Mouse (Mus musculus): ENCODE data around the gene Pla2g2f. TPM values are rescaled to one million over a fixed set of nuclear protein-coding genes. Genes with fewer than 3 reads are reported as not detected.

The Pla2g2f gene
- polyA plus RNA-seq, 1 experiment from 2014 or later: 0.19 TPM

GRCm38 (mm10) chr4:138791452-138791851 is 34.0 kb upstream of the Pla2g2f start:
- Histone ChIP-seq H3K36me3 (no peaks in the 10 kb centered on the region), H3K27ac (no peak overlapping the region), H3K9me3 (replicated peaks) (peaks cover 5% of the 10 kb centered on the region; the same call in 1 of the 2 replicates), H3K4me2 (no peak overlapping the region), H3K27me3 (no peaks in the 10 kb centered on the region), H3K4me1 (peaks cover under 1% of the 10 kb centered on the region; the same call in 1 of the 2 replicates), H3K4me3 (replicated peaks) (no peak overlapping the region), H3K9ac (no peak overlapping the region)
- WGBS: 67% methylated on average over 6 of the region's 6 CpGs
- ATAC-seq (replicated peaks; ENCODE audit: low FRiP score): no peak

GRCm38 (mm10) chr4:138788381-138788780 is 31.0 kb upstream of the Pla2g2f start:
- Histone ChIP-seq H3K9ac (no peak overlapping the region), H3K27ac (no peak overlapping the region), H3K27me3 (peaks cover 4% of the 10 kb centered on the region; the same call in 1 of the 2 replicates), H3K9me3 (replicated peaks) (no peaks in the 10 kb centered on the region), H3K36me3 (no peaks in the 10 kb centered on the region), H3K4me3 (replicated peaks) (no peak overlapping the region), H3K4me1 (peaks cover 6% of the 10 kb centered on the region), H3K4me2 (no peak overlapping the region)
- no peak for ATAC-seq (replicated peaks; ENCODE audit: low FRiP score)
- 73% methylated on average over 4 of the region's 4 CpGs for WGBS

GRCm38 (mm10) chr4:138786141-138786540 is 28.7 kb upstream of the Pla2g2f start:
- ATAC-seq (replicated peaks; ENCODE audit: low FRiP score): no peak
- Histone ChIP-seq H3K9ac (no peak overlapping the region), H3K27me3 (peaks cover 4% of the 10 kb centered on the region; the same call in 1 of the 2 replicates), H3K4me3 (replicated peaks) (no peak overlapping the region), H3K4me2 (no peak overlapping the region), H3K4me1 (peaks cover 6% of the 10 kb centered on the region), H3K9me3 (replicated peaks) (no peaks in the 10 kb centered on the region), H3K27ac (0 out of 2 replicates have a peak overlapping the region, but pooled peaks have one; percentile 32), H3K36me3 (no peaks in the 10 kb centered on the region)
- 50% methylated on average over 4 of the region's 4 CpGs for WGBS

GRCm38 (mm10) chr4:138785721-138786120 is 28.3 kb upstream of the Pla2g2f start:
- H3K9ac ChIP-seq: no peak overlapping the region
- H3K27me3 ChIP-seq: peaks cover 4% of the 10 kb centered on the region; the same call in 1 of the 2 replicates
- ATAC-seq (replicated peaks; ENCODE audit: low FRiP score): no peak
- no peak overlapping the region for H3K4me3 ChIP-seq (replicated peaks)
- H3K4me2 ChIP-seq: no peak overlapping the region
- WGBS: 49% methylated on average over 4 of the region's 4 CpGs
- H3K36me3 ChIP-seq: no peaks in the 10 kb centered on the region
- H3K4me1 ChIP-seq: peaks cover 6% of the 10 kb centered on the region
- H3K27ac ChIP-seq: peak overlapping the region; percentile 32; the same call in 1 of the 2 replicates
- H3K9me3 ChIP-seq (replicated peaks): no peaks in the 10 kb centered on the region

- H3K27ac ChIP-seq: no peak overlapping the region
- H3K4me1 ChIP-seq: peaks cover 15% of the 10 kb centered on the region
- H3K36me3 ChIP-seq: no peaks in the 10 kb centered on the region
- H3K27me3 ChIP-seq: peaks cover 4% of the 10 kb centered on the region; the same call in 1 of the 2 replicates
- H3K4me3 ChIP-seq (replicated peaks): no peak overlapping the region
- ATAC-seq (replicated peaks; ENCODE audit: low FRiP score): no peak
- no peak overlapping the region for H3K4me2 ChIP-seq
- WGBS: 76% methylated on average over 6 of the region's 6 CpGs
- H3K9me3 ChIP-seq (replicated peaks): no peaks in the 10 kb centered on the region
- no peak overlapping the region for H3K9ac ChIP-seq
Observed at GRCm38 (mm10) chr4:138782098-138782497, 24.7 kb upstream of the Pla2g2f start.

- no peak overlapping the region for H3K4me2 ChIP-seq
- H3K9ac ChIP-seq: no peak overlapping the region
- H3K27me3 ChIP-seq: peaks cover 7% of the 10 kb centered on the region; the same call in 1 of the 2 replicates
- H3K36me3 ChIP-seq: no peaks in the 10 kb centered on the region
- peaks cover 9% of the 10 kb centered on the region; the same call in 1 of the 2 replicates for H3K4me1 ChIP-seq
- H3K4me3 ChIP-seq (replicated peaks): no peak overlapping the region
- no peaks in the 10 kb centered on the region for H3K9me3 ChIP-seq (replicated peaks)
- no peak overlapping the region for H3K27ac ChIP-seq
- ATAC-seq (replicated peaks; ENCODE audit: low FRiP score): no peak
- 81% methylated on average over 5 of the region's 5 CpGs for WGBS
Observed at GRCm38 (mm10) chr4:138780300-138780699, 22.9 kb upstream of the Pla2g2f start.

- no peaks in the 10 kb centered on the region for H3K9me3 ChIP-seq (replicated peaks)
- H3K4me3 ChIP-seq (replicated peaks): no peak overlapping the region
- H3K27ac ChIP-seq: no peak overlapping the region
- 0 out of 2 replicates have a peak, but pooled peaks cover 3% of the 10 kb centered on the region for H3K27me3 ChIP-seq
- no peak for ATAC-seq (replicated peaks; ENCODE audit: low FRiP score)
- H3K4me2 ChIP-seq: no peak overlapping the region
- no peaks in the 10 kb centered on the region for H3K36me3 ChIP-seq
- 31% methylated on average over 20 of the region's 20 CpGs for WGBS
- peaks cover 9% of the 10 kb centered on the region; the same call in 1 of the 2 replicates for H3K4me1 ChIP-seq
- H3K9ac ChIP-seq: no peak overlapping the region
Observed at GRCm38 (mm10) chr4:138777417-138778407, 20.3 kb upstream of the Pla2g2f start.

- H3K4me1 ChIP-seq: peaks cover 9% of the 10 kb centered on the region; the same call in 1 of the 2 replicates
- H3K27me3 ChIP-seq: 0 out of 2 replicates have a peak, but pooled peaks cover 3% of the 10 kb centered on the region
- no peak within 1 kb of the TSS for H3K4me3 ChIP-seq (replicated peaks)
- no peaks in the 10 kb centered on the region for H3K9me3 ChIP-seq (replicated peaks)
- no peak within 1 kb of the TSS for H3K4me2 ChIP-seq
- H3K27ac ChIP-seq: no peak within 1 kb of the TSS
- WGBS: 83% methylated on average over 6 of the region's 6 CpGs
- no peak for ATAC-seq (replicated peaks; ENCODE audit: low FRiP score)
- no peaks in the 10 kb centered on the region for H3K36me3 ChIP-seq
- no peak within 1 kb of the TSS for H3K9ac ChIP-seq
Observed at GRCm38 (mm10) chr4:138775435-138775834, 18.0 kb upstream of the Pla2g2f start, which contains the start of gene Pla2g2d. Gene Pla2g2d, plus strand, starts transcription at chr4:138775735.

- Histone ChIP-seq H3K36me3 (no peaks in the 10 kb centered on the region), H3K9me3 (replicated peaks) (no peaks in the 10 kb centered on the region), H3K27me3 (0 out of 2 replicates have a peak, but pooled peaks cover 3% of the 10 kb centered on the region), H3K4me3 (replicated peaks) (no peak overlapping the region), H3K4me1 (0 out of 2 replicates have a peak, but pooled peaks cover 2% of the 10 kb centered on the region), H3K27ac (no peak overlapping the region), H3K9ac (no peak overlapping the region), H3K4me2 (no peak overlapping the region)
- ATAC-seq (replicated peaks; ENCODE audit: low FRiP score): no peak
- WGBS: 62% methylated on average over 5 of the region's 5 CpGs
Observed at GRCm38 (mm10) chr4:138772386-138772785, 15.0 kb upstream of the Pla2g2f start.

GRCm38 (mm10) chr4:138771970-138772369 is 14.5 kb upstream of the Pla2g2f start:
- no peaks in the 10 kb centered on the region for H3K36me3 ChIP-seq
- no peak overlapping the region for H3K4me2 ChIP-seq
- no peak overlapping the region for H3K4me3 ChIP-seq (replicated peaks)
- no peak for ATAC-seq (replicated peaks; ENCODE audit: low FRiP score)
- H3K27ac ChIP-seq: no peak overlapping the region
- no peaks in the 10 kb centered on the region for H3K9me3 ChIP-seq (replicated peaks)
- no peak overlapping the region for H3K9ac ChIP-seq
- 0 out of 2 replicates have a peak, but pooled peaks cover 3% of the 10 kb centered on the region for H3K27me3 ChIP-seq
- 83% methylated on average over 10 of the region's 10 CpGs for WGBS
- H3K4me1 ChIP-seq: no peaks in the 10 kb centered on the region

GRCm38 (mm10) chr4:138762266-138762665 is 4.8 kb upstream of the Pla2g2f start:
- Histone ChIP-seq H3K27me3 (no peaks in the 10 kb centered on the region), H3K36me3 (no peaks in the 10 kb centered on the region), H3K4me2 (no peak overlapping the region), H3K4me3 (replicated peaks) (no peak overlapping the region), H3K27ac (no peak overlapping the region), H3K9me3 (replicated peaks) (no peaks in the 10 kb centered on the region), H3K4me1 (0 out of 2 replicates have a peak, but pooled peaks cover 5% of the 10 kb centered on the region), H3K9ac (no peak overlapping the region)
- no peak for ATAC-seq (replicated peaks; ENCODE audit: low FRiP score)
- 74% methylated on average over 9 of the region's 9 CpGs for WGBS

- Histone ChIP-seq H3K27me3 (no peaks in the 10 kb centered on the region), H3K27ac (no peak overlapping the region), H3K4me2 (no peak overlapping the region), H3K4me3 (replicated peaks) (no peak overlapping the region), H3K9ac (no peak overlapping the region), H3K36me3 (no peaks in the 10 kb centered on the region), H3K4me1 (peaks cover 12% of the 10 kb centered on the region; the same call in 1 of the 2 replicates), H3K9me3 (replicated peaks) (no peaks in the 10 kb centered on the region)
- WGBS: 87% methylated on average over 11 of the region's 11 CpGs
- no peak for ATAC-seq (replicated peaks; ENCODE audit: low FRiP score)
Observed at GRCm38 (mm10) chr4:138755983-138756382, 1.4 kb downstream of the Pla2g2f start.

Data from kidney, embryonic 15.5 days (tissue).